Mouse (Mus musculus): ENCODE data around the gene Cyth1.
A peak's percentile ranks its signal among the peaks of the same experiment; 100 is the strongest.

Cyth1 gene

DNA sequence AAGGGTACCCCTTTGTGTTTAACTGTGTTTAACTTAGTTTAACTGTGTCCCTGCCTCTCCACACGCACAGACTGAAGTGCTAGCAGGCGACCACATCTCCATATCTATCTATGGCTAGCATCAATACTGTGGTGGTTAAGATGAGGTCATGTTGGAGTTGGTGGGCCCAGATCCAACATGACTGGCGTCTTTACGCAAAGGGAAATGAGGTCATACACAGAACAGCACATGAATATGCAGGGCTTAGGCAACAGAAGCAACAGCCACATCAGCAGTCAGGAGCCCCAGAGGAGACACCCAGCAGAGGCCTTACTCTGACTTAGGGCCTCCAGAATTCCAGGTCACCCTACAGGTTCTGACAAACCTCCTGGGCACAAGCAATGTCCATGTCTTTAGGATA lies 95.4 kb downstream of the Cyth1 start:
- DNase-seq (ENCODE audit: low spot score): no peak

DNA sequence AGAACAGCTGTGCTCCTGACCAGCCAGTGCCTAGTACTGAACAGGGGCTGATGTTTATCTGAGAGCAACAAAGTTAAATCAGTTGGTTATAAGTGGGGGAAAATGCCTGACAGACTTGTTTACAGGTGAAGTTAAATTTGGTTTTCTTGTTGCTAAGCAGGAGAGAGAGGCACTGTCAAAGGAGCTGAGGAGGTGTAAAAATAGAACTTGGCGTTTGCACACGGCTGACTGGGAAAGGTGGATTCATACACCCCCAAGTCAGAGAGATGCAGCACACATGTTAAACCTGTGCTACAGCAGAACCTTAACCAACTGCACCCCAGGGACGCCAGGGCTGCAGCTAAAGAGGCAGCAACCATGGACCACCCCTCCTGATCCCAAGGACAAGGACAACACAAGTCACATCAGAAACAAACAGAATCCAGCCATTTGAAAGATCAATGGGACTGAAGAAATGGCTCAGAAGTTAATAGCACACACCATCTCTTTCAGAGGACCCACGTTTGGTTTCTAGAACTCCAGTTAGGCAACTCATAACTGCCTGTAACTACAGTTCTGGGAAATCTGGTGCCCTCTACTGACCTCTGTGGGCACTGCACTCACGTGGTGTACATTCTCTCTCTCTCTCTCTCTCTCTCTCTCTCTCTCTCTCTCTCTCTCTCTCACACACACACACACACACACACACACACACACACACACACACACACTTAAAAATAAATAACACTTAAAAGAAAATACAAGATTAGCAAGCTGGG lies 96.8 kb downstream of the Cyth1 start:
- no peak for DNase-seq (ENCODE audit: low spot score)

DNA sequence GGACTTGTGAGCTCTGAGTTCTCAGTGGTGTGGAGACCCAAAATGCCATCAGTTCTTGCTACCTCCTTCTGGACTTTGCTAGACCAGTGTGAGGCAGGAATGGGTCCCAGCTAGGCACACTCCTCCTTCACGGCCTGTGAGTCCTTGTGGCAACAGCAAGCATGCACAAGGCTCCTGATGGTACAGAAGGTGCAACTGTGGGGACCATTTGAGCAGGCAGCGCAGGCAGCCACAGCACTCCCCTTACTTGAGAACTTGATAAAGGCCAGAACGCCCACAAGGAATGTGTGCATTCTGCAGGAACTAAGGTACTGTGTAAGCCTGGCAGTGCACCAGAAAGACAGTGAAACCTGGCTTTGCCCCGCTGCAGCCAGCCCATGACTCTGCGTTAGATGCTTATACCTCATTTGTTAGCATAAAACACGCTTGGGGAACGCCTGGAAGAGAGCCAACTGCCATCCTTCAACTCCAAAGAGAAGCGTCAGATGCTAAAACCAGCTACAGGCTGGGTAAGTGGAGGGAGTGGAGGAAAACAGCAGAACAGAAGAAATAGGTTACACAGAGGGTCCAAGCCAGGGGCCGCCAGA lies 98.2 kb downstream of the Cyth1 start:
- peak; percentile 44 for DNase-seq (ENCODE audit: low spot score)

DNA sequence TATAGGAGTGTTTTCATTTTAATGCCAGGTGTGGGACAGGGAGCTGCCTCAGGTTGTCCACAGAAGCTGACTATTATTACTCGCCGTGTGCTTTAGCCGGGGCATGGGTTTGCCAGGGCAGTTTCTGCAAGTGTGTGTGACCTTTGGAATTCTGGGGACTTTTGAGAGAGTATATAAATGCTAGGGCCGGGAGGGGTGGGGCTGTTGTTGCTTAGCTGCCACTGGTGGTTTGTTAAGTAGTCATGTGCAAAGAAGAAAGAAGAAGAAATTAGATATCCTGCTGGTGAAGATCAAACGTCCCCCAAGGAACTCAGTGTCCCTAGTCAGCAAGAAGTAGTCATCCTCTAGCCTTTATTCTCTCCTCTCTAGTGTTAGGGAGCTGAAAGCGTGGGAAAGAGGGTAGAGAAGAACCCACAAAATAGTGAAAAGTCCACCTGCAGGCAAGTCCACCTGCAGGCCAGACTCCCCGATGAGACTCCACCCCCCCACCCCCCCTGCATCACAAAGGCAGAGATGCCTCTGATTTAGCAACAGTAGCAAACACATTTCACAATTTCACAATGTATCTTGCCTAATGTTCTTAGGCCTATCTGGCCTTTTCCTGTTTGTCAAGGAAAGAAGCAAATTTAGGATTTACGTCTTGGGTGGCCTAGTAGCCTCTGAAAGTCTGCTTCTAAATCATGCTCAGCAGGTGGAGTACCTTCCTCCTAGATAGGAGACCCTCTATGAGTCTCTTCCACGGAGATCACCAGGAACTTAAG lies 100.3 kb downstream of the Cyth1 start:
- no peak for DNase-seq (ENCODE audit: low spot score)

DNA sequence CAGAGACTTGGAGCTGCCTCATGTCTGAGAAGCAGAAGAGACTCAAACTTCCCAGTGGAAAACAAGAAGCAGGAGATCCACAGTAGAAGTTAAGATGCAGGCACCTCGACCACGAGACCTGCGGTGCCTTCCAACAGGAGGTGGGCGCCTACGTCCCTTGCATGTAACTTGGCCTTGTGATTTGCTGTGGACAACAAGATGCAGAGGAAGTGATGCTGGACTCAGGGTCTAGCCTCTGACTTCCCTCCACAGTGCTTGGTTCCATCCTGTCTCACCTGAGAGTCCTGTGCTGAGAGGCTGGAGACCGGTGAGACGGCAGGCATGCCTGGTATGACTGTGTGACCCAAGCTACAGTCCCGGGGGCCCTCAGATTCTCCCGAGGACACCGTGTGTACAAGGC lies 101.9 kb downstream of the Cyth1 start:
- no peak for DNase-seq (ENCODE audit: low spot score)

DNA sequence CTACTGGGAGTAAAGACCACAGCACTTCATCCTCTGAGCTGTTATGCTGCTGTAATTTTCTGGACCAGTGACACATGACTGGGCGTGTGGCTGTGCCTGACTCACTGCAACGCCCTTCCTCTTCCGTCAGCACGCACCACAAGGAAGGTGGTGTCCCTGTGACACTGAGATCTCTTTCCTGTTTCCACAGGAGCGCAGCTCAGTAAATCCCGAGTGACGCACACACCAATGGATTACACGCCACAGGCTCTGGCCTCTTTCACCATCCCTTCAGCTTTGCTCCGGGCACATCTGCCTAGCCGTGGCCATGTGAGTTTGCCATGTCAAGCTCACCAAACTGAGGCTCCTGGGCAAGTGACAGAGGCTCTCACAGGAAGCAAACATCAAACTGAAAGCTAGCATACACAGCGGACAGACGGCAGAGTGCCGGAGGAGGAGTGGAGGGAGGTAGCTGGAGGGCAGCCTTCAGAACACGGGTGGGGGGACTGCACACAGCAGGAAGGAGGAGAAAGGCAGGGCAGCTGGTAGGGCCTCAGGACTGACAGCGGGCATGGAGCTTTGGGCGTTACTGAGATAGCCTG lies 102.5 kb downstream of the Cyth1 start:
- DNase-seq (ENCODE audit: low spot score): no peak

DNA sequence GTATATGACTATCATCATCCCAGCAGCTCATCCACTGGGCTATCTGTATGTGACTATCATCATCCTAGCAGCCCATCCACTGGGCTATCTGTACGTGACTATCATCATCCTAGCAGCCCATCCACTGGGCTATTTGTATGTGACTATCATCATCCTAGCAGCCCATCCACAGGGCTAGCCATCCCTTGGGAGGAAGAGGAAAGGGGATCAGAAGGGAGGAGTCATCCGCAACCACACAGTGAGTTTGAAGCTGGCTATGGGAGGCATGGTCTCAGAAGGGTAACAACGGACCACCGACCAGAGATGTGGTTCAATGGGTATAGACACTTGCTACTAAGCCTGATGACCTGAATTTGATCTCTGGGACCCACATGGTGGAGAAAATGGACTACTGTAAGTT lies 103.3 kb downstream of the Cyth1 start:
- DNase-seq (ENCODE audit: low spot score): no peak

DNA sequence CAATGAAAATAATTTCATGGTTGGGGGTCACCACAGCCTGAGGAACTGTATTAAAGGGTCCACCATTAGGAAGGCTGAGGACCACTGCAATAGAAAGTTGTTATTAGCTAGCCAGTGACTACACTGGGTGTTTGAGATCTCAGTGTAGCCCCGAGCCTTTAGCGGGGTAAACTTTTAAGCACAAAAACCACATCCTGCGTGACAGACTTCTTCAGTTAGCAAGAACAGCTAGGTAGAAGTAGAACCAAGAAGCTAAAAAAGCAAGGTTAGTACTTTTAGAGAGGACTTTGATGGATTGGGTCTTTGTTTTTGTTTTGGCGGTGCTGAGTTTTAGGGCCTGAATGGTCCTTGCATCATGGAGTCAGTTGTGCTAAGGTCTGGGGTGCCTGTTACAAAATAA lies 104.7 kb downstream of the Cyth1 start:
- no peak for DNase-seq (ENCODE audit: low spot score)

DNA sequence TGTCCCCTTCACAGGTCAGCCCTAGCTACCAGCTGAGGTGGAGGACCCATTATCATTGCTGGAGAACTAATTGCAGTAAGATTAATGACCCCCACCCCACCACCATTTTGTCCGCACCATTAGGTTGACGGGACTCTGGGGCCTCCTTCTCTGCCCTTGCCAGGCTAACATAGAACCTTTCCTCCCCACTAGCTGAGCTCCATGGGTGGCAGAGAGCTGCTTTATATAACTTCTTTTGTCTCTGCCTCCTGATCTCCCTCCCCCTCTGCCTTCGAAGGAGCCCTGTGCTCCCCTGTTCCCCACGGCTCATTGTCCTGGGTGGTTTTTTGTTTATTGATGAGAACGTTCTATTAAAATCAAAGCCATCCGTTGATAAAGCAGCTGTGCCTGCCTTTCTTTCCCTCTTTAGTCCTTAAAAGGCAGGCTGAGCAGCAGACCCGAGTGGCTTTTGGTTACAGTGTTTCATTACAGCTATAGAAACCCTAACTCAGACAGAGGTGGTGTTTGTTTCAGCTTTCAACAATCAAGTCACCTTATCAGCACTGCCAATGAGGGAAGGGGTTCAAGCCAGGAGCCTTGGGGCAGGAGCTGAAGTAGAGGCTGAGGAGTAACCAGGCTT lies 105.7 kb downstream of the Cyth1 start:
- DNase-seq (ENCODE audit: low spot score): no peak

DNA sequence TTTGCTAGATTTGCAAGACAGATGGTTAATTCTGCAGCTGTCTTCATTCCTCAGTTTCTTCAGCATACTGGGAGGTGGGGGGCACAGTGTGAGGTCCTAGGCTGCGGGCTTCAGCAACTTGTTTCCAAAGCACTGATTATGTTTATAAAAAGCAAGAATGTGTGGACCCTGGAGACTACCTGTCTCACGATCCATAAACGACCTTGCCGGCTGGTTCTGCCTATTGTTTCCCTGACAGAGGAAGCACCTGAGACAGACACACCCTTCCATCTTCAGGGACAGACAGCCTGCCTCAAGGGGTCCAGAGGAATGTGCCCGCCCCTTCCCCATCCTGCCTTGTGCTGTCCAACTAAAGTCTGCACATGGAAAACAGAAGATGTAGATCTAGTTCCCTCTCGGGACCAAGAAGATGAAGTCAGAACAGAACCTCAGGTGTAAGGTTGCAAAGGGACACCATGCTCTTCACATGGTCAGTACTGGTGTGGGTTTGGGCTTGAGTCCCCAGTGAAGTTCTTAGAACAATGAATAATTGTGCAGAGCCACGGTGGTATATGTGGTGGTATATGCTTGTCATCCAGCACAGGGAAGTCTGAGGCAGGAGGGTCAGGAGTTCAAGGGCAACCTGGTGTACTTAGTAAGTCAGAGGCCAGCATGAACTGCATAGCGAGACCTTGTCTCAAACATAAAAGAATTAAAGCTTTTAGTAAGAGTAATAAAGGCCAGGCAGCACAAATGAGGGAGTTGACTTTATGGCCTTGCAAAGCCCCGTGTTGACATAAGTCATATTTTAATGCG lies 107.4 kb downstream of the Cyth1 start:
- DNase-seq (ENCODE audit: low spot score): no peak

DNA sequence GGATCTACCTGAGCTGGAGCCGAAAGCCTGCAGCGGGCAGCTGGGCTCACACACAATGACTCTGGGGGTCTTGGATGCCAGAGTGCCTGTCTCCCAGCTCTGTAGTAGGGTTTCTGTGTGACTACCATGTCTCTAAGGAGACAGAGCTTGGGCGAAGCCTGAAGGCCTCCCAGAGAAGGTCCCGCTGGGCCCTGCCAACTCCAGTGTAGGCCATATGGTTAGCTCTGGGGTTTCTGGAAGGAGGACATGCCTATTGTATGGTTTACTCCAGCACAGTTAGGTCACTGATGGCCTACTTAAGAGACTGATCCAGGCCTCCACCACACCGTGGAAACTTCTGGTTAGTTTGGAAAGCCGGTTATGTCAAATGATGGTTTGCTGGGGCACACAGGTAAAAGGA lies 110.0 kb downstream of the Cyth1 start:
- DNase-seq (ENCODE audit: low spot score): no peak

DNA sequence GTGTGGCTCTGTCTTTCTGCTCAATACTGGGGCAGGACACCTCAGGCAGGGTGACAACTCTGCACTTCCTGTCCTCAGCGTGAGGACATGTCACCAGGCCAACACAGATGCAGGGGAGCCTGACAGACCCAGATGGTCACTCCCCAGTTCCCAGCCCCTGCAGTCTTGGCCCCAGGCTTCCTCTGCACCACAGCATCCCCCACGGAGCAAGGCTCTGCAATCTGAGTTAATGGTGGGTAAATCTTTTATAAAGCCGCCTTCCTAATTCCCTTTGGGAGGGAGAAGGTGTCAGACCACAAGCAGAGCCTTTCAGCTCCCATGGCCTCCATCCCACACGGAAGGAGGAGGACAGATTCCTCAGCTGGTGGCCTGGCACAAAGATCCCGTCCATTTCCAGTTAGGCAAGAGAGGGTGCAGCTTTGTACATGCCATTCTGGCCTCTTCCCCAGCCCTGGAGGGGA lies 112.2 kb downstream of the Cyth1 start:
- DNase-seq (ENCODE audit: low spot score): no peak

DNA sequence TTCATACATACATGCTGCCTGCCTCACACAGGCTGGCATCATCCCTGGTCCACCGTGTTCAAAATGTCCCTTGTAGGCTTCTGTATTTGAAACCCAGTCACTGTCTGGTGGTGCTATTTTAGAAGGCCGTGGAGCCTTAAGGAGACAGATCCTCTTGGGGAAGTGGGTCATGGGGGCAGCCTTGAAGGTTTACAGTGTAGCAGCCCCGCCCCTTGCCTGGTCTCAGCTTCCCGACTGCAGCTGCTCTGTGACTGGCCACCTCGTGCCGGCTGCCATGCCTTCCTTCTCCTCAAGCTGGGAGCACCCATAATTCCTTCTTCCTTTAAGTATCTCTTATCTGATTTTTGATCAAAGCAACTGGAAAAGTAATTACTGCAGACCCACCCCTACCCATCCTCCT lies 113.1 kb downstream of the Cyth1 start:
- DNase-seq (ENCODE audit: low spot score): no peak

DNA sequence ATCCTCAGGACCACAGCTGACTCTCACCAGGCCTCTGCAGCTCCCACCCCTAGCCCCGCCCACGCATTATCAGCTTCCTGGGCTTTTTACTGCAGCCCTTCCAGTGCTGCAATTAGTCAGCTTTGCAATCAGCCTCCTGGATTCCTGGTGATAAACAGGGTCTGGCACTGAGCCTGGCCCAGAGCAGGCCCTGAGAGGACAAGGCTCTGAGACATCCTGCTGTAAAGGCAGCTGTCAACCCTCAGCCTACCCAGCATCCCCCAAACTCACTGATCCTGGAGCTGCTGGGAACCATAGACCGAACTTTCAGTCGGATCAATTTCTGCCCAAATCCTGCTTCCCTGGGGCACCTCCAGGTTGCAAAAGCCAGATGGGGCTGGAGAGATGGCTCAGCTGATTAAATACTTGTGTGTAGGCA lies 114.6 kb downstream of the Cyth1 start:
- no peak for DNase-seq (ENCODE audit: low spot score)

DNA sequence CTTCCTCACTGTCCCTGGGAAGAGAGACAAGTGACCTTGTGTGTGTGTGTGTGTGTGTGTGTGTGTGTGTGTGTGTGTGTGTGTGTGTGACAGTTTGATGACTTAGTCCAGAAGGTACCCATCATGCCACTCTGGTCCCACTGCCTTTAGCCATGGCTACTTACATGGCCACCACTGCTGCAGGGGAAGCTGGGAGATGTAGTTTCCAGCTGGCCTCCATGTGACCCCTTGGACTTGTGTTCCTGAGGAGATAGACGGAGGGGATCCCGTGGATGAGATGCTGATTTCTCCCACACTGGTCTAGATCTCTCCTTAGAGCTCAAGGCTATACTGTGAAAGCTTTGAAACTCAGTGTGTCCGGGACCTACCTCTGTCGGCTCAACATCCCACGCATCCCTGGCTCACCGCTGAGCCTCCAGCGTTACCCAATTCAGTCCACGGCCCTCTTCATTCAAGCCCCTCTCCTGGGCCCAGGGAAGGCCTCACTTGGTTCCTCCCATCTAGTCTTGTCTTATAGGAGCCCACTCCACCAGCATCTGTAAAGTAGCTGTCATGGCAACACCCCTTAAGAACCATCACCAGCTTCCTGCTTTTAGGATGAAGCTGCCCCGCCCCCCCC lies 115.2 kb downstream of the Cyth1 start:
- DNase-seq (ENCODE audit: low spot score): no peak

DNA sequence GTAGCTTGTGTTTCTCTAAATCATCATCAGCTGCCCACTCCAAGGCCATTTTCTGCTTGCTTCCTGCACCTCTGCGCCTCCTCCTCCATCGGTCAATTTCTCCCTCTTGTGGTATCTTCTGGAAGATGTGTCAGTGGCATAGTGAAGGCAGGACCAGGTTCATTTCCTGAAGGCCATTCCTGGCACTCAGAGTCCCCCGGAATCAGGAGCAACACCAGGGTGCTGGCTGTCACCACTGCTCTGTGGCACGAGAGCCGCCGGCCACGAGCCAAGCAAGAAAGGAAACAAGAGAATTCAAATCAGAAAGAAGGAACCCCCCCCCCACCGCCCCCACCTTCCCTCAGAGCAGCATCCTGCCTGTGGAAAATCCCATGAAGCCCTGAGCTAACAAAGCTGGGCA lies 116.3 kb downstream of the Cyth1 start:
- DNase-seq (ENCODE audit: low spot score): no peak

DNA sequence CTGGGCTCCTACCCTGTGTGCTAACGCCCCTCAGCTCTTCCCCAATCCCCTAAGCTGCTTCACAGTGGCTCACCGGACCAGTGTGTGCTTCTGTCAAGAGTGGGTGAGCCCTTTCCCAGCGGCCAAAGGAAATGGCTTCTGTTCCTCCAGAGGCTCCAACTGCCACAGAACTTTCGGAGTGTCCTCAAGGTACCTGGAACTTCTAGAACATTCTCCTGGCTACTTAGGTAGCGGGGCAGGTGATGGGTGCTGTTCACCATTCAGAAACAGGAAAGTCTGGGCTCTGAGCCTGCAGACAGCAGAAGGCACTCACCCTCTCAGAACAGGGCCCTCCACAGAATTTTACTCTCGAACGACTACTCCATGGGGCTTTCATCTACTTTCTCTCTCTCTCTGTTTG lies 117.9 kb downstream of the Cyth1 start, which contains the start of gene Dnah17:
Gene Dnah17 (minus strand): TSS at position 101 of the 400 bp plus-strand sequence.
- DNase-seq (ENCODE audit: low spot score): no peak

DNA sequence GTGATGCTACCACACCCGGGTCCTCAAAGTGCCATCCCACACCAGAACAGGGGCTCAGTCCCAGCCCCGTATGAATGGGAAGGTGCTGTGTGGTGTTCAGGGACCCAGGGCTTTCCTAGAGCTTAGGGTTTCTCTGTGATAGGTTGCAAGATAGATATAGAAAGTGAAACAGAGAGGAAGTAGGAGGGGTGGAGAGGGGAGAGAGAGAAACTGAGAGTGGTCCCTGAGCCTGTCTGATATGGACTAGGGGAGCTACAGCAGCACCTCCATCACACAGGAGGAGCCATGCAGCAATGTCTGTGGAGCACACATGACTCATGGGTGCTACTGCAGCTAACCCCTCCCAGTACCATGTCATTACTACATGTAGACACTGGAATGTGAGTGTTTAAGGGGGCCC lies 118.6 kb downstream of the Cyth1 start:
- DNase-seq (ENCODE audit: low spot score): no peak

DNA sequence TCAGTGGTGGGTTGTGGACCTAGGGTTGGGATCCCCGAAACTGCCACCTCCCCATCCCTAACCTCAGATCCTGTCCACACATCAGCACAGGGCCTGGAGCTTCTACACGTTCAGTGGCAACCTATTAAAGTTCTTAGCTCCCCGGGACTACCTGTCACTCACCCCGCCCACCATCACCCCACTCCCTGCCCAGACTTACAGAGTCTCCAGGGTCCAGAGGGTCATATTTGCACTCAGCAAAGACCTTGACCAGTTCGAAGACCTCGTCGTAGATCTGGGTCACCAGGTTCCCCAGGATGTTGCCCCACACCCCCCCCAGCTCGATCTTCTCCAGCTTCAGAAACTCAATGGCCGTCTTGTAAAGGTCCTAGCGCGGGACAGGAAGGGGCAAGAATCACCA lies 126.8 kb downstream of the Cyth1 start:
- no peak for DNase-seq (ENCODE audit: low spot score)

DNA sequence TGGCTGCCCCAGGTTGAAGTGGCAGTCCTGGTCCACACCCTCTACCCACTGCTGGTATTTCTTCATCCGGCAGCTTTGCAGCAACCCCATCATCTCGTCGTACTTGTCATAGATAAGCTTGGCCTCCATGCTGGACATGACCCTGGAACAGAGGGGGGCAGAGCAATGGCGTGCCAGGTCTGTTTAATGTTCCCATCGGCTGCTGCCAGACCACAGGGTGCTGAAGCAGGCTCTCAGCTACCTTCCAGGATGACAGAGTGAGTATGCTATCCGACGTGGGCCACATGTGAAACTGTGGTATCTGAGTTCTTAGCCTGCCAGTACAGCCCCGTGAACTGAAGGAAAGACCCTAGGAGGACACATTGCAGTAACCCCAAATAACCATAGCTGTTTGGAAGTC lies 129.6 kb downstream of the Cyth1 start:
- no peak for DNase-seq (ENCODE audit: low spot score)

DNA sequence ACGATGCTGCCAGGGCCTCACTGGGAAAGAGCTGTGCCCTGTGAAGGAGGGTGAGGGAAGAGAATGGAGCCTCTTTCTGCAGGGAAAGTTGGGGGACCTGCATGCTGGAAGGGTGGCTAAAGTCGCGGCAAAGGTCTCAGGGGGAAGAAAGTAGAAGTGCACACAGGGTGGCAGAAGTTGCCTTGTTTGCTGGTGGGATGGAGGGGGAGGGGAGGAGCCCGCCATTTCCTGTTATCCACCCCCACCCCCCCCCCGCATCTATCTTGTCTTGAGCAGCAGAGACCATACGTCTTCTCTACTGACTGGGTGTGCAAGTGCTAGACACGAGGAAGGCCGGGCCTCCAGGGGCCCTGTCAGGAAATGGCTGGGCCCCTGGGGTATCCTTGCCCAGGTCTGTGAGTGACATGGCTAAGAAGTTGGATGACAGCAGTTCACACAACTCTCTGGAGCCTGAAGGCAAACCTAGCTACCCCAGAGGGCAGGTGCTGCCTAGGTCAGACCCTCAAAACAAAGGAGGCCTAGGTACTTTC lies 133.7 kb downstream of the Cyth1 start:
- no peak for DNase-seq (ENCODE audit: low spot score)

Data from left cerebral cortex, adult 11 months (tissue).